Mouse (Mus musculus) erythroid progenitor cell, adult 5-6 weeks (primary cell): ENCODE results near the gene Ric3. TPM values are rescaled to one million over a fixed set of nuclear protein-coding genes. Genes with fewer than 3 reads are reported as not detected.
"Not testable (repeated sequence)": the region's sequence is repeated elsewhere in the genome, so short reads cannot be mapped to it uniquely, and the experiment has no call there.

ENCODE experiments used
- ATAC-seq: replicated peaks from 2 replicates; pipeline ENCODE4 v1.8.0; 2016; ENCODE audit warnings: moderate number of reproducible peaks, mild to moderate bottlenecking, moderate TSS enrichment, inconsistent platforms; ENCODE audit not compliant: poor library complexity, low FRiP score, severe bottlenecking
- total RNA-seq, 2 experiments: library from RNA; stranded (forward) in 1 of 2; stranded (reverse) in 1 of 2; fragments of 150-400 nt in 1 of 2; fragments of 186-747, 209-891 nt in 1 of 2; gene quantifications; 2 replicates each; pipeline versions ENCODE4 v1.2.3 to v1.2.4; 2015 to 2017; ENCODE audit warnings: low replicate concordance in 2 of 2

The Ric3 gene
- not detected in 2 replicates for total RNA-seq (2015; ENCODE audit: low replicate concordance)
- 0.61 TPM in 1 of 2 replicates, not detected in the other for total RNA-seq (2017; ENCODE audit: low replicate concordance)

- no peak for ATAC-seq
These were observed at the start of gene Ric3 for GRCm38 (mm10) chr7:109083113-109083812. Gene Ric3 (minus strand): TSS chr7:109083331.

GRCm38 (mm10) chr7:109131565-109131964 lies 48.4 kb upstream of the Ric3 start:
- no peak for ATAC-seq

GRCm38 (mm10) chr7:109129946-109130686 lies 47.0 kb upstream of the Ric3 start:
- no peak for ATAC-seq

DNA sequence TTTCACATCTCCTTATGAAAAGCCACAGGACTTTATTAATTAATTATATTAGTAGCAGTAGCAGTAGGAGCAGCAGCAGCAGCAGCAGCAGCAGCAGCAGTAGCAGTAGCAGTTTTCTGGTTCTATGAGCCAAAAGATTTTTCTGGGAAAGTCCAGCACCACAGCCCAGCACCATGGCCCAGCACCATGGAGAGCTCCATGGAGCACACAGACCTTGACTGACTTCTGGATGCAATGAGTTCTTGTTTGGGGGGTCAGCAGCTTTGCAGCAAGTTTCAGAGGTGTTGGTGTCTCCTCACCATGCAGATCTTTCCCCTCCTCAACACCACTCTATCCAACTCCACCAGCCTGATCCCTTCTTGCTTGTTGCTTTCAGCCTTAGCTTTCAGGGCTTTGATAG lies 46.3 kb upstream of the Ric3 start:
- ATAC-seq: no peak

DNA sequence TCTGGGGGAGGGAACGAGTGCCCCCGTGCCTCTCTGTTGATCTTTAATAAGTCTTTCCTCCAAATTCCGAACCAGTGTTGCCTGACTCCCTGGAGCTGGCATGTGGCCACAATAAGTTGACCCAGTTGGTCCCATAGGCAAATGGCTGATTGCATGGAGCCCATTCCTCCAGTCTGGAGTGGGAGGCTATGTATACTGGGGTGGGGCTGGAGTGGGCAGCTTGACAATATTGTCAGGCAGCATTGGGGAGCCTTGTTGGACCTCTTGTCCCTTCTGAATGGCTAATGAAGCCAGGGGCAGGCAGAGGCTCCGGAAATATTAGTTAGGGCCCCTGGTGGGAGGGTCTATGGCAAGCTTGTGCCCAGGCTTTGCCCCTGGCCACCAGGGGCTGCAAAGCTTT lies 32.8 kb upstream of the Ric3 start:
- ATAC-seq: no peak

GRCm38 (mm10) chr7:109115488-109115887 lies 32.4 kb upstream of the Ric3 start:
- ATAC-seq: 0 out of 2 replicates have a peak, but pooled peaks have one; percentile 6

DNA sequence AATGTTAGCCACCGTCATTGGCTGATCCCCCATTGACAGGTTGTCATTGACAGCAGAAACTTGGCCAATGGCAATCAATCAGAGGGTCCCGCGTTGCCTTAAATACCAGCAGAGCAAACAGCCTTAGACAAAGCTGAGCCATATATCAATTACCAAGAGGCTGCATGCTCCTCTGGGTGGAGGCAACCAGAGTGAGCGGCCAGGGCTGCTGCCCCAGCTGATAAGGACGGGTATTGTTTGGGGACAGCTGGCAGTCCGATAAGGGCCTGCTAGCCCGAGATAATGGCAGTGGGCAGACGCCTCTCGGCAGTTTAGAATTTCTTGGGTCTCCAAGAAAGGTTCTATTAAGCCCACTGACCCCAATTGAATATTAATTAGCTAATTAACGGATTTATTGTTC lies 31.8 kb upstream of the Ric3 start:
- ATAC-seq: peak; percentile 81

DNA sequence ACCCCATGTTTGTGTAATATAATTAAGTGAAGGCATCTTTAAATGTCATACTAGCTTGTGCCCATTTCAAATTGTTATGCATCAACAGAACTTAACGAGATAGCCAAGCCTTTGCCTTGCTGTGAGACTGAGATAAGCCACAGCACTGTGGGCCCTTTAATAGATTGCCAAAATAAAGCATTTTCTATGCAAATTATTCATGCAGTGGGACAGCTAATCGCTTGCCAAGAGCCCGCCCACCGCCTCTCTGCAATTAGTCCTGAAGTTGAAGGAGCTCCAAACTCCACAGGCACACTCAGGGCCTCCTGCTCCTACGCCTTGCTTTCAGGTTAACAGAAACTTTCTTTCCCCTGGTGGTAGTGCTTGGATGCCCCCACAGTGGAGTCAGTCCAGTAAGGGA lies 27.9 kb upstream of the Ric3 start:
- ATAC-seq: peak; percentile 76

GRCm38 (mm10) chr7:109104894-109105293 lies 21.8 kb upstream of the Ric3 start:
- ATAC-seq: no peak

DNA sequence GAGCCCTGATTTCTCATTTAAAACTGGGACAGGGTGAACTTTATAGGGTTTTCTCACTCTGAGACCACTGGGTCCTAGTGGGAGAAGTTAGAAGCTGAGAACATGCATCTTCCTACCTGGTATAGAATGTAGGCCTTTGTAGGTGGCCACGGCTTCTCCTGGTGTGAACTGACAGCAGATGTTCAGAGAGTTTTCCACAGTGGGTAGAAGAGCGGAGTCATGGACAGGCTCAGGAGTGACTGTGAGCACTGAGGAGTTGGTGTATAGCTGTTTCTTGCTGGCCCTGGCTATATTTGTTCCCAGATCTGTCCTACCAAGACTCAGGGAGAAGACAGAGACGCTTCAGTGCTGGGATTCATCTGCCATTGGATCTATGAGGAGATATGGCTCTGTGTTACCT lies 18.0 kb upstream of the Ric3 start:
- no peak for ATAC-seq

GRCm38 (mm10) chr7:109098145-109099018 lies 15.3 kb upstream of the Ric3 start:
- peak; percentile 86 for ATAC-seq

GRCm38 (mm10) chr7:109097203-109097602 lies 14.1 kb upstream of the Ric3 start:
- no peak for ATAC-seq

GRCm38 (mm10) chr7:109096618-109097017 lies 13.5 kb upstream of the Ric3 start:
- no peak for ATAC-seq

DNA sequence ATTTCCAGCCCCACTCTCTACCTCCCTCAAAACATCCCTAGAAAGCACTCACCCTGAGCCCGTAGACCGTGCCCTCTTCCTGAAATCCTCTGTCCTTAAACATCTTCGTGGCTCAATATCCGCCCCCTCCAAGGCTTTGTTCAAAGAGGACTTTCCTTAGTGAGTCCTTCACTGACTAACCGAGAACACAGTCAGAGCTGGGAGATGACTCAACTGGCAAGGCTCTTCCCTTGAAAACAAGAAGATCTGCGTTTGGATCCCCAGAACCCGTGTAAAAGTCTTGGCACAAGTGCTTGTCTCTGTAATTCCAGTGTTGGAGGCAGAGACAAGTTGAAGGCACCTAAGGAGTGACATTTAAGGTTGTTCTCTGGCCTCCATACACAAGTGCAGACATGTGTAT lies 11.2 kb upstream of the Ric3 start:
- ATAC-seq: no peak

DNA sequence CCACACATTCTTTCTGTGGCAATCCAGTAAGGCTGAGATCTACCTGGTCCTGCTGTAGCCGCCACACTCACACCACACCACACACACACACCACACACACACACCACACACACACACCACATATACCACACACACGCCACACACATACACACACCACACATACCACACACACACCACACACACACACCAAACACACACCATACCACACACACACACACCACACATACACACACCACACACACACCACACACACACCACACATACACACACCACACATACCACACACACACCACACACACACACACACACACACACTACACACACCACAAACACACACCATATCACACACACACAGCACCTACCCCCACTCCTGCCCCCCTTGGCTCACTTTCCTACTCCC lies 8.2 kb upstream of the Ric3 start:
- ATAC-seq: not testable (repeated sequence)

GRCm38 (mm10) chr7:109086946-109087345 lies 3.8 kb upstream of the Ric3 start:
- no peak for ATAC-seq

DNA sequence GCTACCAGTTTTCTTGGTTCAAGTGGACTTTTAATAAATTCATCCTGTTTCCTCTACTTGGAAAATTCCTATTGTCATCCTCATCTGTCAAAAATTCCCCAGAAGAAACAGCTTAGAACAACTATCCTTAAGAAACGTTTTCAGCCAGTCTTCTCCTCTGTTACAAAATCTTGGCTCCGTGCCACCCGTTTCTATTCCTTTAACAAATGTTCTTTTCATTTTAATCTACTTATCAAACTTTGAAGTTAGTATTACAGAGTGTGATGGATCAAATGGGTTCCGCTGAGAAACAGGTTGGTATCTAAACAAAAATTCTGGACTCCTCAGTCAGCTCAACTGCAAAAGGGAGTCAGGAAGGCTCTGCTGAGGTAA lies 668 bp upstream of the Ric3 start:
- no peak for ATAC-seq

- ATAC-seq: no peak
These were observed 640 bp downstream of the Ric3 start for GRCm38 (mm10) chr7:109082269-109083112.

- ATAC-seq: no peak
These were observed 10.8 kb downstream of the Ric3 start for GRCm38 (mm10) chr7:109072326-109072725.
